Mouse (Mus musculus): ENCODE results near the gene Sfswap. TPM values are rescaled to one million over a fixed set of nuclear protein-coding genes. Genes with fewer than 3 reads are reported as not detected.
A peak's percentile ranks its signal among the peaks of the same experiment; 100 is the strongest.
"Not testable (repeated sequence)": the region's sequence is repeated elsewhere in the genome, so short reads cannot be mapped to it uniquely, and the experiment has no call there.

Sfswap gene
- 100 to 1,000 TPM; 110 to 152 (median 139) TPM for total RNA-seq (2022)

DNA sequence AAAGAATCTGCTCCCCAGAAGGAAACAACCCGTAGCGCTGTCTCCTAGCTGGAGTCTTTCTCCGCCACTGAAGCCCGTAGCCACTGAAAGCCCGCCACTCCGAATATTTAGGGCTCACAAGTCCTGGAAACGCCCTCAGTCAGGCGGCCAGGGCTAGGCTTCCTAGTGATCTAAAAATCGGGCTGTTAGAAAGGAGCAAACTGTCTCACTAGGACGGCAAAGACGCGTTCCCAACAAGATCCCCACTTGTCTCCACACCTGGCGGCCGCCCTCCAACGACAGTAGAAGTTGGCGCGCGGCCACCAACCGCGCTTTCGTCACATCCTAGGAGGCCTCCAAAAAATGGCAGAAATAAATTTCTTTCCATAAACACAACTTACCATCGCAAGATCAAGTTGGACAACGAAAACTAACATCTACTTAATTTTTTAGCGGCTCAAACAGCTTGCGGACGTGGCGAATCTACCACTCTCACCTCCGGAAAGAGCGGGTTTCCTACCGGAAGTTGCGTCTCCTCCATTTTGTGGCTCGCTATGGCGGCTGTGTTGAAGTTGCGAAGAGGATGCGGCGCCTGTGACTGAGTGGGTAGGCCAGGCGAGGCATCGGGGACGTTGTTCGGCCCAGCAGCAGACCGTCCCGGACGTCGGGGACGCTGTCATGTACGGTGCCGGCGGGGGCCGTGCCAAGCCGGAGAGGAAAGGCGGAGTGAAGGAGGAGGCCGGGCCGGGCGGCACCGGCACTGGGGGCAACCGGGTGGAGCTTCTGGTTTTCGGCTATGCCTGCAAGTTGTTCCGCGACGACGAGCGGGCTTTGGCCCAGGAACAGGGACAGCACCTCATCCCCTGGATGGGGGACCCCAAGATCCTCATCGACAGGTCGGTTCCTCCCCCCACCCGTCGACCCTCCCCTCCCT is at the start of gene Sfswap:
Gene Sfswap, plus strand, starts transcription at position 500 of the 913 bp plus-strand sequence.
- DNase-seq (ENCODE audit: low spot score in 2 of 2), result peak; percentile 72 to 87

DNA sequence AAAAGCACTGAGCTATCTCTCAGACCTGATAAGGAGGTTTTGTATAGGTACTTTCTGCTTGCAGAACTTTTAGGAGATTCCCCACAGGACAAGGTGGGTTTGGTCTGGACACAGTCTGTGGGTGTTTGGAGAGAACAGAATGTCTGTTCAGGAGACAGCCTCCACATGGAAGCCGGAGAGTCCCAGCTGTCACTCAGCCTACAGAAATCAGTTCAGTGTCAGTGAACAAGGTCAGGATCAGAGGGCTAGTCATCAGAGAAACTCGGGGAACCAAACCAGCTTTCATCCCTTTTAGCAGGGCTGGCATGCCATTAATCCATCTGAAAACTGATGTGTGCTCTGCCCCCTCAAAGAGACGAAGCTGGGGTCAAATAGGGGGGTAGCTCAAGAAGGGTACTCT is 48.5 kb upstream of the Sfswap start:
- DNase-seq (ENCODE audit: low spot score in 2 of 2), result no peak

DNA sequence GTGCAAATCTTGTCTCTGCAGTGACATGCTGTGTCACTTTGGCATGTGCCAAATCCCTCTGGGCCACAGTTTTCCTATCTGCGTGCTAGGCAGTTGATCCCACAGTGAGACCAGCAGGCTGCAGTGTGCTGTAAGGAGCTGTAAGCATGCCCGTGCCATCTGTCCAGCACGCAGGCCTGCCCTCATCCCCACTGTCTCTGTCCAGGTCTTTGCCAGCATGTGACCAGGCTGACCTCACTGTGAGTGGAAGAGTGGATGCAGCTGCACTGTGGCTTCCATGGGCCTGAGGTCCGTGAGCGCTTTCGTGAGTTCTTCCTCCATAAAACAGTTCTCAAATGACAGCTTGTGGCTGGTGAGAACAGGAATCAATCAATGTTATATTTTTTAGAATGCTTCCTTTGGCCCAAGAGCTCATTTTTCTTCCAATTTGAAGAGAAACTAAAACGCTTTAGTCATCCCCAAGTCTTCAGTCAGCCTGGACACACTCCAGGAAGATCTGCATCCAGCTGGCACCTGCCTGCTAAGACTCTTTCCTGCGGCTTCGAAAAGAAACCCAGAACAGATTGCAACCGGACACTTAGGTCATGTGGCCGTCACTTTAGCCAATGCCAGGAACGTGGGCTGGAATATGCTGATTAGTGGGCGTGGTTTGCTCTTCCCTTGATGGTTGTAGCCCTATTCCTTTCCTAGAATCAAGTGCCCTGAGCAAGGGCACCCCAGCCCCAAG is 46.1 kb upstream of the Sfswap start:
- DNase-seq (ENCODE audit: low spot score in 2 of 2), result peak; percentile 68 to 75

DNA sequence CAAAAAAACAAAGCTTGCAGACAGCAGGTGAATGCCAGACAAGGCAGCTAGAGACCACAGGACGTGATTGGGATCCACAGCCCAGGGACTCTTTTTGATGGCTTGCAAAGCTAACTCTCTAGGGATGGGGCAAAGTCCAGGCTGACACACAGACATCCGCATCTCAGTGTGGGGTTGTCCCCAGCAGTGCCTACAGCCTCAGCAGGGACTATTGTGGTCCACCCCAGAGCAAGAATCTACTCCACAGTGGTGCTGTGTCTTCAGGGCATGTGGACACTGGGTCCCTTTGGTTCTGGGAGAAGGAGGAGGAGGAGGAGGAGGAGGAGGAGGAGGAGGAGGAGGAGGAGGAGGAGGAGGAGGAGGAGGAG is 45.5 kb upstream of the Sfswap start:
- no peak for DNase-seq (ENCODE audit: low spot score in 2 of 2)

DNA sequence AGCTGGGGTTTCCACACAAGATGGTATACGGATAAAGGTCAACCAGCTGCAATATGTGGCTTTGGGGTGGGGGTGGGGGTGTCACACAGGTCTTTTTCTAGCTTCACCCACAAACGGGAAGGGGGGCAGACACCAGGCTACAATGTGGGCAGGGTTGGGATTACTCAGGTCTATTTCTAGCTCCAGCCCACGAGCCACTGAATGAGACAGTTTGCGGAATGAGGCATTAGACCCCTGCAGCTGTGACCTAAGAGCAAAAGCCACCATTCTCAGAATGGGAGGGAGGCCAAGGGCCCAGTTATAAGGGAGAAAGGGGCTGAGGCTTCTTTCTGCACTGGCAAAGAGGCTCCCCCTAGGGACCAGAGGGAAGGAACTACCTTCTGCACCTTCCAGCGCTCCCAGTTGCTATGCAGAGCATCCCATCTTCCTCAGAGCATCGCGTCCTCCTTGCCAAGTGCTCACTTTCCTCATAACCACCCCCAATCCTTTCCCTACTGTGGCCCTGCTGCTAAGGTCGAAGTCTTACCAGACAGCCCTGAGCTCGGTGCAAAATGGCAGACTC is 44.4 kb upstream of the Sfswap start:
- DNase-seq (ENCODE audit: low spot score in 2 of 2), result no peak

DNA sequence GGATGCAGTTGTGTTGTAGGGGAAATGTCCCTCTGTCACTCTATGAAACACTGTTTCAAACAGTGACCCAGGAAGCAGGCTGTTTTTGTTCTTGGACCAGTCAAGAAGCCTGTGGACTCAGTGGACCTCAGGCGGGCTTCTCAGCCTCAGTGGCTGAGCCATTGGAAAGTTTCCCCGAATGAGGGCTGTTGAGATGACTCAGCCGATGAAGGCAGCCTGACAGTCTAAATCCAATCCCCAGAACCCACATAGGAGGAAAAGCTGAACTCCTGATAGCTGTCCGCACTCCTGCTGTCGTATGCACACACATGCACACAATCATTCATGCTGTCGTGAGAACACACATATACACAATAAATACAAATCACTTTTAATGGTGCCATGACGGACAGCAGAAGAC is 42.9 kb upstream of the Sfswap start:
- no peak for DNase-seq (ENCODE audit: low spot score in 2 of 2)

DNA sequence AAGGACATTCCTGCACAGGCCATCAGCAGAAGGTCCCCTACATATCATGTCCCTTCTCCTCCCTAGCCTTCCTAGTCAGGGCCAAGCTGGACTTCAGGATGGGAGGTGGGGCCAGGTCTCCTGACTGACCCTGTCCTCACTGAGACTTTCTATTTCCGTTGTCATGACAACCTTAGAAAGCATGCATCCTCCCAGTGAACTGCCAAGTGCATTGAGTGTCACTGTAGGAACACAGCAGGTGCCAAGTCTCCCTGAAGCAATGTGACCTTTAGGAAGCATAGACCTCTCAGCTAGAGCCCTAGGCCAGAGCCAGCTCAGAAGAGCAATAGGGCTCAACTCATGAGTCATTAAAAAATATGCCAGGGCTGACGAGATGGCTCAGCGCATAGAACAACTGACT is 42.5 kb upstream of the Sfswap start:
- DNase-seq (ENCODE audit: low spot score in 2 of 2), result no peak

DNA sequence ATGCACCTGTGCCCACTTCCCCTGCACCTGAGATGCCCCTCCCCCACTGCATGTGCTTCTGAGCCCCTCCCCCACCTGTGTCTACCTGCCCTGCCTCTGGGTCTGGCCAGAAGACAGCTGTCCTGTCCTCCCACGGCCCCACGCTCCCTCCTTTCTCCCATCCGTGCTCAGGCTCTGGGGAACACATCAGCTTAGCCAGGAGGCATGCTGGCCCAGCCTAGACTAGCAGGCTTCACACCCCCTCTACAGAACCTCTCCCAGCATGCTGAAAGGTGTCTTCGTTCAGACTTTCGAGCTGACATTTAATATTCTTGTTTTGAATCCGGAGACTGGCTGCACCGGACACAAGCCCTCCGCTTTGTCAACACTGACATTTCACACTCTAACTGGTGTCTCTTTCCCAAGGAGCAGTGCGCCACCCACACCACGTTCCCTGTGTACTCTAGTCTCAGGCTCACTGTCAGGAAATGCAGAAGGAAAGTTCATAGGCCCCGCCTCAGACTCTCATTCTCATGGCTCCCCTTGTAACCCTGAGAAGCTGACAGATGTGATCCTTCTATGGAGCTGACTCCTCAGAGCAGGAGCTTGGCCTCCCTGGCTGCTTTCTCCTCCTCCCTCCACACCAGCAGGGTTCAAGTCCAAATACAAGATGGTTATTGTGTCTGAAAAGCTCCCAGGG is 40.1 kb upstream of the Sfswap start:
- no peak for DNase-seq (ENCODE audit: low spot score in 2 of 2)

DNA sequence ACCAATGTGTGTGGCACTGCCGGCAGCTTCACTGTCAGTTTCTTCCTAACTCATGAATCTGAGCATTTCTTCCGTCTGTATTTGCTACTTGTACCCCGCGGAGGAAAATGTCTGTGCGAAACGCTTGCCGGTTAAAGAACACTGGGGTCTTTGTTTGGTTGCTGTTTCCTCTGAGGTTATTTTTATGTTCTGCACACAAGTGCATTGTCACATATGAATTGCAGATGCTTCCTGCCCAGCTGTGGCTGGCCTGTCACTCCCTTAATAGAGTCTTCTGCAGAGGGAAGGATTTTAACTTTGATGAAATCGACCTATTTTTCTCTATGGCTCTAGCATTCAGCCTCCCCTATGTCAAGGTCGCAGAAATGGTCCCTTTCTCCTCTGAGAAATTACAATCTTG is 37.4 kb upstream of the Sfswap start:
- DNase-seq (ENCODE audit: low spot score in 2 of 2), result not testable (repeated sequence)

DNA sequence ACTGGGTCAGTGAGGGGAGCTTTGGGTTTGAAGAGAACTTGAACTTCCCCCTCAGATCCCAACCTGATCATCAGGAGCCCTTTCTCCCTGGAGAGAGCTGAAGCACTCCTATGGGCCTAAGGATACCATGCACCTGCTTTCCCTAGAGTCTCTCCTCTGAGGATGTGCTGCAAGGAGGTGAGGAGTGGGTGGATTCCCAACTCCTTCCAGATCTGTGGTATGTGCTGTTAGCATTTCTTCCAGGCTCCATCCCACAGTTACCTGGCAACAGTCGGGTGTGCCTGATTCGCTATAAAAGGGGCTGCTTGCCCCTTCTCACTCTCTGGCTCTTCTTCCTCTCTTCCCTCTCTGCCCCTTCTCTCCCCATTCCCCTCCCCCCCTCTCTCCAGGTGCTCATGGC is 35.2 kb upstream of the Sfswap start:
- no peak for DNase-seq (ENCODE audit: low spot score in 2 of 2)

DNA sequence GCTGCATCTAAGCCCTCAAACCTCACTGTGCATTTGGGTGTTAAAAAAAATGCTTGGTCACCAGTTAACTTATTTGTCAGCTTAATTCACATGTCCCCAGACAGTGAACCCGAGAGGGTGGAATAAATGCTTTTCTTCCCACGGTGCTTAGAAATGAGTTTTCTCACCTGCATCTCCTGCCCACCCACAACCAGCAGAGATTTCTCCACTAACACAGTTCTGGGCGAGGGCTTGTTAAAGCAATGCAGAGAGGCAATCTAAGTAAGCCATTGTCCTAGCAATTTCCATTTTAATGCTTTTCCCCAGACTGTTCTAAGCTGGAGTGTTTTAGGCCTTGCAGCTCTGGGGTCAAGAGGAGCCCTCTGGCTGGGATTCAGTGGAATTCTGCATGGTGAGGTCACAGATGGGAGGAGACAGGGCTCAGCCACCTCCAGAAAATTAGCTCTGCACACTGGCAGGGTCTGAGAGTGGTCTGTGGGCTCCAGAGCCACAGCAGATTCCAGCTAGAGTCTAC is 25.4 kb upstream of the Sfswap start:
- no peak for DNase-seq (ENCODE audit: low spot score in 2 of 2)

DNA sequence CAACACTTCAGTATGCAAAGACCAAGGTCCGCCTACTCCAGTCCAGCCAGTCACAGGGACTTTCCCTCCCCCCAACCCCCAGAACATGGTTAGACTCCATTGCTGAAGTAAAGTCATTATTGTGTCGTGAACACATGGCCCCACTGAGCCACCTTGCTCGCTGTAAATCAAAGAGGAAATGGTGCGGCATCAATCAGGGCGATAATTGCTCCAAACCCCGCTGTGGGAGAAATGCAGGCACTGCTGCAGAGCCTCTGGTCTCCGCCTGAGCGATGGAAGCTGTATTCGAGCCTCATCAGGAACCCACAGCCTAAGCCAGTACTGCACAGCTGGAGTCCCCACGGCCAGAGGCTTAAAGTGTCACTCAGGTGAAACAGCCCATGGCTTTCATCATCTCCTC is 11.1 kb upstream of the Sfswap start:
- no peak for DNase-seq (ENCODE audit: low spot score in 2 of 2)

DNA sequence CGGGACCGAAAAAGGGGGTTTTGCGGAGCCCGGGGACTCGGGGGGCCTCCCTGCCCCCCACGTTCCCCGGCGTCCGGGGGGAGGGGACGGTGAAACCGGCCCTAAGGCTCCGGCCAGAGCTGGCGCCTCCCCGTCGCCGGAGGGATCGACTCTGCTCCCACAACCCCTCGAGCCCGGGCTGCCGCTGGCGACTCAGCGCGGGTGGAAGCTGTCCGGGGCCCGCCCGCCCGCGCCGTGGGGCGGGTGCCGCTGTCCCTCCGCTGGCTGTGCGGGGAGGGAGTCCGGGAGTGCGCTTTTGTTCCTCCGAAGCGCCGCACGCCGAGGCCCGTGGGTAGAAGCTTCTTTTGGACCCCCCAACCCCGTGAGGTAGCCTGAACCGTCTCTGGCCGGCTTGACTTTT is 650 bp downstream of the Sfswap start:
- no peak for DNase-seq (ENCODE audit: low spot score in 2 of 2)

DNA sequence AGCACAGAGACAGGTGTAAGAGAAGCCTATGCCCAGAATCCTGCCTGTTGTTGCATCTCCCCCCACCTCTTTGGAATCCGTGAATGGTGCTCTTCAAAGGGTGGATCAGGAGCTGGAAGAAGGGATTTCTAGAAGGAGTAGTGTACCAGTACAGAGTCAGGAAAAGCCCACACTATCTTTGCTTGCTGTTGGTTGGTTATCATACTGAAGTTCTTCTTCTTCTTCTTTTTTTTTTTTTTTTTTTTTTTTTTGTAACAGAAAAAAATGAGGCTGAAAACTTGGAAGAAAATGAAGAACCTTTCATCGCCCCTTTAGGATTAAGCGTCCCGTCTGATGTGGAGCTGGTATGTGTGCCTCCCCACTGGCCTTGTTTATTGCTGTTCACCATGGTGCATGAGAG is 5.9 kb downstream of the Sfswap start:
- DNase-seq (ENCODE audit: low spot score in 2 of 2), result no peak

DNA sequence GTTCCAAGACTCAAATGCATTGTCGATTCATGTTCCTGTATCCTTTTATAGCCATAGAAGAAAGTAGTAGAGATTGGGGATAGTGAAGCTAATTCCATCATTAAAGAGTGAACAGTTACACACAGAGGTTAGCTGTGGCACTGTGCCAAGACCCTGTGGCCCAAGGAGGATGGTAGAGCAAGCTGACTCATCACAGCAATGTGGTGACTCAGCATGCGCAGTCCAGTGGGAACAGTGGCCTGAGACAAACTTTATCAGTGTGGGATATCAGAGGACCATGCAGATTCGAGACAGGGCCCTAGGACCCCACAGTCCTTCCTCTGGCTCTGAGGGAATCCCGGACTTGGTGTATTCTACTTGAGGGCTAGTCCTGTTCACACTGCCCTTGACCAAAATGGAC is 17.2 kb downstream of the Sfswap start:
- DNase-seq (ENCODE audit: low spot score in 2 of 2), result no peak

DNA sequence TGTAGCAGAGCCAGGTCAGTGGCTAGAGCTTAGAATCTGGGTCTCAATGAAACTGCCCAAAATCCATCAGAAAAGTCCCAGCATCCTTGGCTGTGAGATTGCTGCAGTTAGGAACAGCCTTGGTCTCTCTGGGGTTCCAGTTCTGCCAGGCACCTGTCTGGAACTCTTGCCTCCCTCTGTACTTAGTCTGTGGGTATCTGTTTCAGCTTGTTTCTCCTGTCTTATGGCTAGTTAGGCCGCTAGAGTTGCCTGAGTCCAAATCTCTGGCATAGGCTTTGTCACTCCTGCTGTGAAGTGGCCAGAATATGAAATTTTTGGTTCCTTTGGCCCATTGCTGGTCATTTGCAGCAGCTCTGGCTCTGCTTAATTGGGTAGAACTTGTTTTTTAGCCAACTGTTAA is 17.8 kb downstream of the Sfswap start:
- no peak for DNase-seq (ENCODE audit: low spot score in 2 of 2)

DNA sequence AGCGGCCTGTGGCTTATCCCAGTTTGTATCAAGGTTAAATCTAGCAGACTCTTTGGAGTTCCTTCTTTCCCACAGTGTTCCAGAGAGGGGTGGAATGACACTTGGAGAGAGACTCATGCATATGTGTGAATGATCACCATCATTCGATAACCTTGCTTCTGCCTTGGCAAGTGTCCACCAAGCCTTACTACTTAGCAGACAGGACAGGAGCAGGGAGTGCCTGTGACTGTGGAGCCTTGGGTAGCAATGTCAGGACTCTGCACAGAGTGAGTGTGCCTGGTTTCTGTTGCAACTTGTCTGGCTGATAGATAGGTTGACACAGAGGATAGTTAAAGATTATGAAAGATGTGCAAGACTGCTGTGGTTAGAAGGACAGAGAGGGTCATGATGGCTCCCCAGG is 18.6 kb downstream of the Sfswap start:
- no peak for DNase-seq (ENCODE audit: low spot score in 2 of 2)

DNA sequence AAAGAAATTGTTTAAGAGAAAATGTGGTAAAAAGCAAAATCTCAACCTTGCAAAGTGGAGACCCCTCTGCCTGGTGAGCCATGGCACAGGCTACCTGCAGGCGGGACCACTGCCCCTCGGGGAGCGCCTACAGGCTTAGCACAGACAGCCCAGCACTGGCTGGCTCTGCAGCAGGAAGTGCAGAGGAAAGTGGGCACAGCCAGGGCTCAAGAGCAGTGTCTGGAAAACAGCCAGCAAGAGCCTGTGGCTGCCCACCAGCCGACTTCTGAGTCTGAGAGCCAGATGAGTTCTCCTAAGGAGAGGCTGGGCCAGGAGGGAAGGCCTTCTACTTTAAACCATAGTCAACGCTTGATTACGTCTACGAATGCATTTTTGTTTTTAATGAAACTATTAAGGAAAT is 20.5 kb downstream of the Sfswap start:
- DNase-seq (ENCODE audit: low spot score in 2 of 2), result peak in 1 of 2 experiments; percentile 36

DNA sequence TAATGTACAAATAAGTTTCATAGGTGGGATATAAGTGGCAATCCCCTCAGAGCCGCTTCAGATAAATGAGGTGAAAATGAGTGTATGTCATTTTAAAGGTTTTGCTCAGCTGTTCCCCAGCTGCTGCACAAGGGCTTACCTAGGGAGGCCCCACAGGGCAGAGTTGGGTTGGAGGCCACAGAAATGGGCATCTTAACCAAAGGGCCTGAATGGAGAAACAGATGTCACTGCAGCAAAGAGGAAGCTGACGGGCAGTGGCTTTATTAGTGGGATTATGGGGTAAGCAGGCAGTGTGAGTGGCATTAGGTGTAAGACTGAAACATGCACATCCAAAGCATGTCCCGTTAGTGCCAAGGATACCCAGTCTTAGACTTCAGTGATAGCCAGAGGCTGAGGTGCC is 20.9 kb downstream of the Sfswap start:
- DNase-seq (ENCODE audit: low spot score in 2 of 2), result no peak

DNA sequence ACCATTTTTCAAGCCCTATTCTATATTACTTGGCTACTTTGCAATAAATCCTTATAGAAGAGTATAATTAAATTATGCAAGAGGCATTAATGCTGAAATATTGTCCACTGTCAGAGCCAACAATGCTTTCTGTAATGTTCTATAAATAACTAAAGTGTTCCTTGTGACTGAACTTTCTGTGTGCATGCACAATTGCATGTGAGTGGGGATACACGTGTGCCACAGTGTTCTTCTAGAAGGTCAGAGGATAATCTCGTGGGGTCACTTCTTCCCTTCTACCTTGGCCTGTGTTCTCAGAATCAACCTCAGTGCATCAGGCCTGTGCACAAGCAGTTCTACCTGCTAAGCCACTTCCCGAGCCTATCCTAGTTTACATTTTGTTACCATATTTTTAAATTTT is 22.1 kb downstream of the Sfswap start:
- DNase-seq (ENCODE audit: low spot score in 2 of 2), result no peak

DNA sequence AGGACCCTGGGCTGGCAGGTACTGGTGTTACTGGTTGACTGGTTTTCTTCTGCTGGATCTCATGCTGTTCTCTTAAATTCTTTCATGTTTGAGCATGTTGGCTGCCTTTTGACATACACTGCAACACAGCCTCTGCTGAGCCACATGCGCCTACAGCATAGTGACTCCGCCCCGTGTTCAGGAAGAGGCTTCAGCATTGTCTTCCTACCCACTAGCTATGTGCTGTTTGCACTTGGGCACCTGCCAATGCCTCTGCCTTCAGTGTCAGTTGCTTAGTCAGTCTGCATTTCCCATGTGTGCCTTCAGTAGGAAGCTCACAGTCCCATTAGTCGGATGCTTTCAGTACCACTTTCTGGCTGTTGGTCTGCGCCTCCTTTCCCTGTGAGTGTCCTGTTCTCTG is 23.7 kb downstream of the Sfswap start:
- peak in 1 of 2 experiments; percentile 46 for DNase-seq (ENCODE audit: low spot score in 2 of 2)

DNA sequence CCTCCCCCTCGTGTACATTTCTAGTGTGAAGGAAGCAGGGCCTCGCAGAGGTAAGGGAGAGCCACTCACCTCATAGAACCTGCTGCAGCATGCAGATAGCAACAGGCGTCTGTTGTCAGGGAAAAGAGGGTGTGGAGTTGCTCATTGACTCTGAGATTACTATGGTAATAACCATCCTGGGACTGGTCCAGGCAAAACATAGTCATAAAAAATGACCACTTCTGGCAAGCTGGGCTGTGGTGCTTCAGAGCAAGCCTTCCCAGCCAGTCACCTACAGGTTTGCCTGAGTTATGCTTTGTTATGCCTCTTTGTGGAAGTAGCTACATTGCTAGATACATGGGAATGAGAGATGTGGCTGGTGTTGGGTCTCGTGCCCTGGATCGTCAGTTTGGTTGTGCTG is 26.1 kb downstream of the Sfswap start:
- no peak for DNase-seq (ENCODE audit: low spot score in 2 of 2)
